Mouse (Mus musculus) T-helper 2 cell (primary cell): ENCODE measurements around the gene Zfyve21.

Source experiments
- in situ Hi-C: fragments of 300-600 bp; cut with MboI, MseI; formaldehyde crosslinking; loops from one replicate; pipeline ENCODE4 v1.15.1; 2025; ENCODE audit warnings: high pct_unique_total_duplicates

Zfyve21 gene

DNA sequence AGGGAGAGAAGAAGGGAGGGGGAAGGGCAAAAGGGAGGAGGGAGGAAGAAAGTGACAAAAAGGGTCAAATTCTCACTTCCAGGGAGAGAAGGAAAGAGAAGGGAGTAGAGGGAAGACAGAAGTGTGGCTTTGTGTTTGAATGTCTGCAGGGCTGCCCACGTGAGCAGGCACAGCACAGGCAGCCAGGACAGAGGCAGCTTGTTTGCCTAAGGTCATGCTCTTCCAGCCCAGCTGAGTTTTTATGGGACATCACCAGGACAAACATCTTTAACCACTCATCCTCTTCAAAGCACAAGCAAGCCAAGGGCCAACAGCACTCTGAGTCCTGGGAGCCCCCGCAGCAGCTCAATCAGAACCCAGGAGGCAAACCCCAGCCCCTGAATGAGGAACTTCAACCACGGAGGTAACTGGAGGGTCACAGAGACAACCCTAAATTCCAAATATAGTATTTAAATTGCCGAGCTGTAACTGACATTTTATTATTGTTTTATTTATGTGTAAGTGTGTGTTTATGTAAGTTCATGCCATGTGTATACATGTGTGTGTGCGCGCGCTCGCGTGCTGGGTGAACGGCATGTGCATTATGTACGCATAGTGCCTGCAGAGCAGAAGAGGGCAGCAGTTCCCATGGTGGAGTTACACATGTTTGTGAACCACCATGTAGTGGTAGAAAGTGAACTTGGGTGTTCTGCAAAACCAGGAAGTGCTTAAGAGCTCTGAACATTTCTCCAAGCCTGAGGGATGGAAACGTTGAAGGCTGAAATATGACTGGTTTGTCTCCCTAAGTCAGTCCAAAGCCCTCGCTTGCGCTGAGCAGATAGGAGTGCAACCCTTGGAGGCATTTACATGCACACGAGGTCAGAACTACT is 28.8 kb downstream of the Zfyve21 start:
- in situ Hi-C loops: no loop called here

DNA sequence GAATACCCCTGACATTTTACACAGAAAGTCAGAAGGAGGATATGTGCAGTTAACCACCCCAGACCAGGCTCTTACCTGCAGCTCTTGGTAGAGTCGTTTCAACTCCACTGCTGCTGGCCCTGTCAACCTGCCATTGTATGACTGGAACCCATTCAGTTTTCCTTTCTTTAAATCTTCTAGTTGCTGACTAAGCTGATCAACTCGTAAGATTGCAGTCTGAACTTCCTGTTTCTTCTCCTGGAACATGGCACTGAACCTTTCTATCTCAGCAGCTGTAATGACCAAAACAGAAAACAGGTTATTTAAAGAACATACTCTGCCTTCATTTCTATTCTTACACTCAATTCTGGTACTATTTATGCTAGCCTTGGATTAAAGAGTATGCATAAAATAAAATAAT is 29.5 kb downstream of the Zfyve21 start:
- in situ Hi-C loops: no loop called here

DNA sequence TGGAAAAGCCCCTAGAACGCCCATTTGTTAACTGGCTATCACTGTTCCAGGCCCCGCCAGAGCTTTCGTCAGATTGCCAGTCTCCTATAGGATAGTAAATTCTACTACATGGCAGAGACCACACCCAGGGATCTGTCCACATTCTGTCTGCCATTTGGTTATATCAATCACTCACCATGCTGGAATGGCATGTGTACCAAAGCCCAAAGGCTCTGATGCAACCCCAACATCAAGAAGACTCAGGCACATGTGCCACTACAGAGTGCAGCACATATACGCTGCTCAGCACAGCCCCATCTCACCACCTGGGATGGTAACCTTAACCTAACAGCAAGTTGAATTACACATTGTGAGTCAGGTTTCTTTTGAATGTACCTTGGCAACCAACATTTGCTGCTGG is 32.0 kb downstream of the Zfyve21 start:
- in situ Hi-C loops: no loop called here

DNA sequence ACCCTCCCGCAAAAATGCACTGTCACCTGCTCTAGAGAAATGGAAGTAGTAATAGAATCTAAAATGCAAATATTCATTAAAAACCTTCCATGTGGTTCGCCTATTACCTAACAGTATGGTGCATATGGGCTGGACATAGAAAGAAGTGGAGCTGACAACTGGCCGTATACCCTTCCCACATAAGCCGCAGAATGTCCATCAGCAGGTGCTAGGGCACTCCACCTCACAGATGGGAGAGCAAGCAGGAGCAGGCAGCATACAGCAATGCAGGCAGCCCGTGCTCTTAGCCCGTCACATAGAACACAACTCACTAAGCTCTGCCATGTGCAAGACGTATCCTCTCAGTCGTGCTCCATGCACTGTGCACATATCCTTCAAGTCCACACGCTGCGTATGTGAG is 32.8 kb downstream of the Zfyve21 start:
- in situ Hi-C loops: no loop called here

DNA sequence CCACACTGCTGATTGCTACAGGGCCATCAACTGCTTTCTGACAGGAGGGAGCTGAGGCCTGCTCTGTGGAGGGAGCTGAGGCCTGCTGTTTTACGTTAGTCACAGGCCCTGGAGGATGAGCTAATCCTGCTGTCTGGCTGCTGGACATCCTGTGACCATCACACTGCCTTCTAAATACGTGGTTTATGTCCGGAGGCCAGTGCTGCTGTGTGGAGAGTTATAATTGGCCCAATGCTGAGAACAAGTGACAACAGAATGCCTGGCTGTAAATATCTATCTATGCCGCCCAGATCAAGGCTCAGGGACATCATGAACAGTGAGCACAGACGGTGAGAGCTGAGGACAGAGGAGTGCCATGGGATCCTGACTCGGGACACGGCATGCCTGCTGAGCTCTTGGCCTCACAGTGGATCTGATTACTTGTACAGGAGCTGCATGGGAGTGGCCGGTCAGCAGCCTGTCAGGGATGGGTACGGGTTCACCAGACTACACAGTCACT is 34.4 kb downstream of the Zfyve21 start:
- in situ Hi-C loops: no loop called here

DNA sequence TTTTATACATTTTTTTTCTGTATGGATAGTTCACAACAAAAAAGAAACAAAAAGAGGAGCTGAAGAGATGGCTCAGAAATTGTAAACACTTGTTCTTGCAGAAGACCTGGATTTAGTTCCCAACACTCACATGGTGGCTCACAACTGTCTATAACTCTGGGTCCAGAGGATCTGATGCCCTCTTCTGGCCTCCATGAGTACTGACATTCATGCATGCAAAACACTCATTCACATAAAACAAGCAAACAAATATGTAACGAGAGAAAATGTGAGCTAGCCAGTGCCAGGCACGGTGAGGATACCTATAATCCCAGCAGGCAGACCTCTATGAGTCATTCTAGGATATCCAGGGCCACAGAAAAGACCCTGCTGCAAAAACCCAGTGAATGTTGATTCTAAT is 37.3 kb downstream of the Zfyve21 start:
- in situ Hi-C loops: no loop called here

DNA sequence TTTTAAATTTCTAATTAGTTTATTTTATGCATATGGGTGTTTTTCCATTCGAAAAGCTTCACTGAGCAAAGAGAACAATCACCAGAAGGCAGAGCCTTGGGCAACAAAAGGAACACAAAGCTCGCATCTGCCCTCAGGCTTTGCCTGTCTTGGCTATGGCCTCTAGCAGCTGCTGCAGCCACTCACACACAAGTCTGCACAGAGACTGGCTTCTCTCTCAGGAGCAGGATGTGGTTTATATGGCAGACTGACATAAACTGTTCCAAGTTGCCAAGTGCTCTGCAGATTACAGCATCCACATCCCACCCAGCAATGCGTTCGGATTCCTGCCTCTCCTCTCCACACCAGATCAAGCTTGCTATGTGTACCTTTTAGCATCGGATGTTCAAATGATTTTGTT is 37.8 kb downstream of the Zfyve21 start:
- in situ Hi-C loops: no loop called here

DNA sequence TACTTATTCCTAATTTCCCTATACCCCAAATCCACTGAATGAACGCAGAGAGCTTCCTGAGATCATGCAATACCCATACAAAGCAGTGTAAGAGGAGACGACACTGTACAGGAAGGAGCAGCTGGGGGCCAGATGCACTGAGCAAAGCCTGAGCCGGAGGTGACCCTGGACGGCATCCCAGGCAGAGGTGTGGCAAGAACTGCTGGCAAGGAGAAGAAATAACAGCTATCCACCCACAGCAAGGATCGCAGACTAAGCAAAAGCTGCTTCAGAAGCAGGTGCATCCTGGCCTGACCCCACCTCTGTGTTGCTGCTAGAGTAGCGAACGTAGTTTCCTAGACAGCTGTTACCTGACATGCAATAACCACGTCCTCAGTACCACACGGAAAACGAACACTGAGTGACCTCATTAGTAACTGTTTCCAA is 39.1 kb downstream of the Zfyve21 start:
- in situ Hi-C loops: no loop called here

DNA sequence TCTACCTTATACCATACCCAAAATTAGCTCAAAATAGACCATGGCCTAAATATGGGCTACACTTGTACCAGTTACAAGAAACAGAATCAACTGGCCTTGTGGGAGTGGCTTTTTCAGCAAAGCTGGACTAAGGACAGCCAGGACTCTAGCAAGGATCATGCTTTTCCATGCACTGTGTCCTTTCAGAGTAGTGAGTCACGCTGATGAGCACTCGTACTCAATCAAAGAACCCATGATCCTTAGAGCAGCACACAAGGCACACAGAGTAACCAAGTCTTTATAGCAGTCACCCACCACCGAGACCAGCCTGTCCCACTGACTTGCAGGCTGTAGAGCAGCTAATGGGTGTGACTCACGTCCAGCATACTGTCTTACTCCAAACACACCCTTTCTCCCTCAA is 39.6 kb downstream of the Zfyve21 start:
- in situ Hi-C loops: no loop called here

DNA sequence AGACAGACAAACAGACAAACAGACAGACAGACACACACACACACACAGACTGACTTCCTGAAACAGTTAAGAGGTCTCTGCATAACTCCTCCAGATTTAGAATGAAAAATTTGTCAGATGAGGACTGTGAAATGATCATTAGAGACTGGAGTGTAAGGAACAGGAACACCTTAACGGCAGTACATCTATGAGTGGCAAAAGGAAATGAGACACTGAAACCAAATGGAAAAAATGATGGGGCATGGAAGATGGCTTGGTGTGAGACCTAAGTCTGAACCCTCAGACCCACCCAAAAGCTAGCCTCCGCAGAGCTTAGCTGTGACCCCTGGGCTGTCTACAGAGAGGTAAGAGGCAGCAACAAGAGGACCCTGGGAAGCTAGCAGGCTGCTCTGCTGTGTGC is 41.5 kb downstream of the Zfyve21 start:
- in situ Hi-C loops: no loop called here

DNA sequence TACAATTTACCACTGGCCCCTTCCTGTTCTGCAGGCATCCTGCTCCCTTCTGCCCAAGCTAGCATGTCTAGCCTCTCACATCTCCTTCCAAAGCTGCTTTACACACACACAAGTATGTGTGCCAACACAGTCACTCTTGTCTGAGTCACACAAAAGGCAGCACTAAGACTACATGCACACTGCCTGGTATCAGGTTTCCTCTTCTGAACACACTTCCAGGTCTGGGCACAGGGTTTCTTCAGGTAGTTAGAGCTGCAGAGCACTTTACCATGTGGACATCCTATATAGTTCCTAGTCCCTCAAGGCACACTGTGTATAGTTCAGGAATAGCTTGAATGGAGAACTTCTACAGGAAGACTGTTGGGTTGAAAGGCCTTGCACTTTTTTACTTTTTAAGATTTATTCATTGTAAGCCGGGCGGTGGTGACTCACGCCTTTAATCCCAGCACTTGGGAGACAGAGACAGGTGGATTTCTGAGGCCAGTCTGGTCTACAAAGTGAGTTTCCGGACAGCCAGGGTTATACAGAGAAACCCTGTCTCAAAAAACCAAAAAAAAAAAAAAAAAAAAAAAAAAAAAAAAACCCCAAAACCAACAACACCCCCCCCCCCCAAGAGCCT is 50.3 kb downstream of the Zfyve21 start:
- in situ Hi-C loops: no loop called here

DNA sequence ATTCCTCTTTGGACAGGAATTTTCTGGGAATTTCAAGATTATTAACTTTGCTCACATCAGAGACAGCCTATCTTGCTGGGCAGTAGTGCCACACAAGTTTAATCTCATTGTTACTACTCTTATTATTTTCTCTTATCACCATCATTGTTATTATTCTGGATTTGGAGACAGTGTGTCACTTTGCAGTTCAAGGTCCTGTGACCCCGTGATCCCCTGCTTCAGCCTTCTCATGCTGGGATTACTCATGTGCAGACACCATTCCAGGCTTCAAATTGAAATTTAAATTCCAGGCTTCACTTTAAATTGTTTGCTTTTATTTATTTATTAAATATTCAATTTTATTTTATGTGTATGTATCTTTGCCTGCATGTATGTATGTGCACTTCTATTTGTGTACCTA is 55.8 kb downstream of the Zfyve21 start:
- in situ Hi-C loops: no loop called here

DNA sequence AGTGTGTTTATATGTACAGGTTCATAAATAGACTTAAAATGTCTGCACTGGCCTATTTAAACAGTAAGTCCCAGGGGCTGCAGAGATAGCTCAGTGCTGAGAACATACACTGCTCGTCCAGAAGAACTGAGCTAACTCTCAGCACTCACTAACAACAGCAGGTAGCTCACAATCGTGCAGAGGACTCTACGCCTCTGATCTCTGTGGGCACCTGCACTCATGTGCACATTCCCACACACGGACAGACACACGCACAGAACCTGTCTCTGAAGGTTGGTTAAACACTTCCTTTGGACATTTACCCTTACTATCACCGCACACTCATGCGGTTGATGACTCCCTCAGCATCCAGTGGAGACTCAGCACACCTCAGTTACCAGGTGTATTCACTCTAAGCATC is 56.8 kb downstream of the Zfyve21 start:
- in situ Hi-C loops: no loop called here

DNA sequence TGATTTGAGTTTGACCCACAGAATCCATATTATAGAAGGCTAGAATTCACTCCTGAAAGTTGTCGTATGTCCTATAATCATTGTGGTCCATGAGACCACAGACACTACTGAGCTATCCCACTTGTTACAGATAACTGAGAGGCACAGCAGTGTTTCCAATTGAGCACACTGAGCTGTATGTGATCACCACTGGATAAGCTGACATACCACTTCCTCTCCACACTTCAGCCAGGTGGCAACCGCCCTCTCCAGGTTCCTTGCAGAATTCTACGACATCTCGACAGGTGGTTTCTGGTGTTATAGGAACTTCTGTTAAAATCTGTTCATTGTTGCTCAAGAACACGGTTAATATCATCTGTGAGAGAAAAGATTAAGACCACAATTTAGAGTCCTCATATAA is 58.1 kb downstream of the Zfyve21 start:
- in situ Hi-C loops: no loop called here

DNA sequence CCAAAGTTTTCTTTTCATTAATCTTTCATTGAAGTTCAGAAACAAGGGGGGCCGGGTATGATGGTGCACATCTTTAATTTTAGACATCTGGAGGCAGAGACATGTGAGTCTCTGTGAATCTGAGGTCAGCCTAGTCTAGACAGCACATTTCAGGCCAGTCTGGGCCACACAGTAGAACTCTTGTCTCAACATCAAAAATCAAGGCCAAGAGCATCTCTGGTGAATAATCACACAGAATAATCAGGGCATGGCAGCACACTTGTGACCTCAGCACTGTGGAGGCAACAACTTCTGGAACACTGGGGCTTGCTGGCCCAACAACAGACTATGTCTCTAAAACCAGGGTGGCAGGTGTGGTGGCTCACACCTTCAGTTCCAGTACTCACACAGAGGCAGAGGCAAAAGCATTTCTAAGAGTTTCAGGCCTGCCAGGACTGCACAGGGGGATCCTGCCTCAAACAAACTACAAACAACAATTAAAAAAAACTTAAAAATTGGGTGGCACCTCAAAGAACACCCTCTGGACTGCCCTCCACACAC is 60.7 kb downstream of the Zfyve21 start:
- in situ Hi-C loops: loop anchor here (5.0 kb wide), 1 partner anchor 78 kb away; no protein-coding TSS in a partner anchor

DNA sequence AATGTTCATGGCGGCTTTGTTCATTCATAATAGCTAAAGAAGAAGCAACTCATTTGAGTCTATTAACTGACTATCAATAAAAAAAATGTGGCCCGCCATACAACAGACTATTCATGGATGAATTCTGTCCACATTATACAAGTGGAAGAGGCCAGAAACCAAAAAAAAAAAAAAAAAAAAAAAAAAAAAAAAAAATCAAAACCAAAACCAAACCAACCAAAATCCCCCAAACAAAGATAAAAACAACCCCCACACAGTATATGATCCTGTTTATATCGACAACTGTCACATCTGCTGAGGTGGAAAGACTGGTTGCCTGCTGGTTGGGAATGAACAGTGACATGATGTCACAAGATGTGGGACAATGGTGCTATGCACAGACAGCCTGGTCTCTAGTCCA is 61.5 kb downstream of the Zfyve21 start:
- in situ Hi-C loops: loop anchor here (5.0 kb wide), 1 partner anchor 77 kb away; no protein-coding TSS in a partner anchor

DNA sequence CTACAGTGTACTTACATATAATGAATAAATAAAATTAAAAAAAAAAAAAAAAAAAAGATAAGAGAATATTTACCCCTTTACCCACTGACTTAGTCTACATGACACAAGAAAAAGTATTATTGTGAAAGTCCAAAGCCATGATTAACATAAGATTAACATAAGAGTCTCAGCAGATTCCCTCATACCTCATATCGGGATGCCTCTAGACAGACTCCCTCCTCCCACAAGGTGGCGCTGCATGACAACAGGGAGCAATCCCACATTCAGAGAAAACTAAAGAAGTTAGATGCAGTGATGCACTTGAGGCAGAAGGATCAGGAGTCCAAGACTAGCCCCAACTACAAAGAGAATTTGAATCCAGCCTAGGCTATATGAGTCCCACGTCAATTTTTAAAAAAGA is 64.2 kb downstream of the Zfyve21 start:
- in situ Hi-C loops: loop anchor here (5.0 kb wide), 1 partner anchor 74 kb away; no protein-coding TSS in a partner anchor
